Mouse (Mus musculus) spleen, adult 2 months (tissue): ENCODE measurements around the gene Babam2. TPM values are rescaled to one million over a fixed set of nuclear protein-coding genes. Genes with fewer than 3 reads are reported as not detected.

Experiments used
- DNase-seq, 2 experiments: peaks; one replicate each; pipeline versions ENCODE4 v3.0.0 to v3.0.0-alpha.2; 2012 to 2021; ENCODE audit warnings: low spot score in 2 of 2, low read depth in 1 of 2
- H3K27ac ChIP-seq: fragments of 200-500 bp; 2 replicates; pipeline ENCODE4 v1.5.1; 2012; ENCODE audit warnings: low read length, inconsistent platforms; ENCODE audit not compliant: insufficient read depth
- H3K27me3 ChIP-seq: fragments of 200-500 bp; 2 replicates; pipeline ENCODE4 v1.6.1; 2012; ENCODE audit warnings: mild to moderate bottlenecking, moderate library complexity, low read length, inconsistent platforms; ENCODE audit not compliant: control insufficient read depth, insufficient read depth
- H3K36me3 ChIP-seq: fragments of 200-500 bp; 2 replicates; pipeline ENCODE4 v1.6.1; 2012; ENCODE audit warnings: mild to moderate bottlenecking, low read length, inconsistent platforms; ENCODE audit not compliant: control insufficient read depth, insufficient read depth
- H3K4me1 ChIP-seq: fragments of 200-500 bp; 2 replicates; pipeline ENCODE4 v1.6.1; 2011; ENCODE audit warnings: inconsistent platforms; ENCODE audit not compliant: control insufficient read depth, insufficient read depth, insufficient read length
- H3K4me3 ChIP-seq: fragments of 200-500 bp; 2 replicates; pipeline ENCODE4 v1.5.1; 2011; ENCODE audit warnings: mild to moderate bottlenecking, inconsistent platforms; ENCODE audit not compliant: insufficient read depth, insufficient read length; ENCODE audit errors: extremely low read depth
- CTCF ChIP-seq: fragments of 200-500 bp; IDR thresholded peaks from 2 replicates; pipeline ENCODE4 v1.5.1; 2011; ENCODE audit warnings: mild to moderate bottlenecking, inconsistent platforms; ENCODE audit not compliant: insufficient read depth, insufficient read length, insufficient replicate concordance; ENCODE audit errors: extremely low read depth
- POLR2A ChIP-seq: fragments of 200-500 bp; IDR thresholded peaks from 2 replicates; pipeline ENCODE4 v1.6.1; 2011; ENCODE audit warnings: low read depth, low read length, inconsistent platforms
- WGBS: fragments of 180-500 bp; shearing (Covaris S2); methylation state at CpG from one replicate; pipeline ENCODE4 v1.1.7; 2018; 5-methylcytosine and 5-hydroxymethylcytosine counted together
- polyA plus RNA-seq: library from polyadenylated mRNA; depleted of rRNA; stranded (reverse); fragments of >200 nt; gene quantifications from 2 replicates; pipeline ENCODE4 v1.2.3, GENCODE M21; 2012

Babam2 gene
- polyA plus RNA-seq, 1 experiment: 12.2 TPM

GRCm38 (mm10) chr5:31696971-31697643 lies 377 bp upstream of the Babam2 start, which contains the start of gene Rbks:
Gene Rbks (minus strand): TSS chr5:31697627.
- 3% methylated on average over 18 of the region's 18 CpGs for WGBS
- DNase-seq: no peak

GRCm38 (mm10) chr5:31698297-31698726 lies 828 bp downstream of the Babam2 start:
- WGBS: under 1% methylated on average over 16 of the region's 16 CpGs
- TF ChIP-seq POLR2A (peak; percentile 15), CTCF (no peak)
- Histone ChIP-seq H3K36me3 (peaks cover 2% of the 10 kb centered on the region), H3K4me3 (peak overlapping the region; percentile 98), H3K27ac (peak overlapping the region; percentile 99), H3K27me3 (no peaks in the 10 kb centered on the region), H3K4me1 (peaks cover 3% of the 10 kb centered on the region; the same call in 1 of the 2 replicates)
- DNase-seq: peak; percentile 90 to 100

More at GRCm38 (mm10) chr5:31696971-31697643, 377 bp upstream of the Babam2 start, which contains the start of gene Rbks:
- TF ChIP-seq POLR2A (no peak), CTCF (no peak)
- Histone ChIP-seq H3K4me3 (peak within 1 kb of the TSS; percentile 98), H3K27me3 (no peaks in the 10 kb centered on the region), H3K4me1 (peaks cover 3% of the 10 kb centered on the region; the same call in 1 of the 2 replicates), H3K27ac (peak within 1 kb of the TSS; percentile 99), H3K36me3 (no peaks in the 10 kb centered on the region)

- no peak for DNase-seq
- Histone ChIP-seq H3K27me3 (no peaks in the 10 kb centered on the region), H3K4me3 (no peak overlapping the region), H3K36me3 (peaks cover 2% of the 10 kb centered on the region), H3K27ac (no peak overlapping the region), H3K4me1 (peaks cover 3% of the 10 kb centered on the region; the same call in 1 of the 2 replicates)
- TF ChIP-seq POLR2A: no peak
- TF ChIP-seq CTCF: no peak
- WGBS: 66% methylated on average over 4 of the region's 4 CpGs
Measured at GRCm38 (mm10) chr5:31698931-31699330, 1.4 kb downstream of the Babam2 start.

- no peak overlapping the region for H3K27ac ChIP-seq
- no peak for DNase-seq
- no peaks in the 10 kb centered on the region for H3K27me3 ChIP-seq
- H3K4me1 ChIP-seq: peaks cover 3% of the 10 kb centered on the region; the same call in 1 of the 2 replicates
- peaks cover 2% of the 10 kb centered on the region for H3K36me3 ChIP-seq
- H3K4me3 ChIP-seq: no peak overlapping the region
- TF ChIP-seq POLR2A: no peak
- TF ChIP-seq CTCF: no peak
Measured at GRCm38 (mm10) chr5:31699397-31699796, 1.9 kb downstream of the Babam2 start.

DNA sequence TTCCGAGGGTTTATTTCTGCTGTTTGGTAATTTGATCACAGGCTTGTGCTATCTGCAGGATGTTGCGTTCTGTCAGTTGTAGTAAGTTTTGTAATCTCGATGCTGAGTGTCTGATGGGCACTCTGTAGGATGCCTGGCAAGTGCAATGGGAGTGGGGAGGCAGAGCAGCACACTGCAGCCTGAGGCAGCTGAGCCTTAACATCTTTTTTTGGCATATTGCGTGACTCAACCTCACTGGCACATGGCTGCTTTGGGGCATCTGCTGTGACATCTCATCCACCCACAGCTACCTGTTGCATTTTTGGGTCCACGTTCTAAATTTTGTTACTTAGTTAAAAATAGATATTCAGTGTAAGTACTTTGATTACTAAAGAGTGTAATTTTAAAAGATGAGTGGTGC lies 7.5 kb downstream of the Babam2 start:
- Histone ChIP-seq H3K36me3 (peaks cover 2% of the 10 kb centered on the region), H3K4me3 (no peak overlapping the region), H3K27me3 (no peaks in the 10 kb centered on the region), H3K27ac (no peak overlapping the region), H3K4me1 (no peaks in the 10 kb centered on the region)
- DNase-seq: no peak
- no peak for TF ChIP-seq CTCF
- no peak for TF ChIP-seq POLR2A
- 90% methylated on average over 5 of the region's 5 CpGs for WGBS

DNA sequence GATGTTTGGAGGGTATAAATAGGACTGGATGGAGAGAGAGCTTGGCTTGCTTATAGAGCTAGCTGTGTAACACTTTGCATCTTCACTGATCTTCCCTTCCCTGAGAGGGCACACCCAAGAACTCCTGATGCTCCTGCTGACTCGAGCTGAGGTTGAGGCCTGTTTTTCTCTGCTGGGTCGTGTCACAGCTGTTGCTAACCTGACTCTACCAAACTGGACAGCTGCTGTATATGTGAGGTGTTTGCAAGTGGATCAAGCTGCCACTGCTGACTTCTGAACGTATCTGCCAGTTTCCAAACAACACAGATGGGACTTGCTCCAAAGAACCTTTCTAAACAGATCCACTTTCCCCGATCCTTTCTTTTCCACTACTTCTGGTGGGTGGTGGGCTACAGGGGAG lies 9.3 kb downstream of the Babam2 start:
- 94% methylated on average over 4 of the region's 4 CpGs for WGBS
- no peak for TF ChIP-seq POLR2A
- no peak for TF ChIP-seq CTCF
- peaks cover 2% of the 10 kb centered on the region for H3K36me3 ChIP-seq
- H3K4me1 ChIP-seq: no peaks in the 10 kb centered on the region
- DNase-seq: no peak
- no peaks in the 10 kb centered on the region for H3K27me3 ChIP-seq
- no peak overlapping the region for H3K27ac ChIP-seq
- no peak overlapping the region for H3K4me3 ChIP-seq

DNA sequence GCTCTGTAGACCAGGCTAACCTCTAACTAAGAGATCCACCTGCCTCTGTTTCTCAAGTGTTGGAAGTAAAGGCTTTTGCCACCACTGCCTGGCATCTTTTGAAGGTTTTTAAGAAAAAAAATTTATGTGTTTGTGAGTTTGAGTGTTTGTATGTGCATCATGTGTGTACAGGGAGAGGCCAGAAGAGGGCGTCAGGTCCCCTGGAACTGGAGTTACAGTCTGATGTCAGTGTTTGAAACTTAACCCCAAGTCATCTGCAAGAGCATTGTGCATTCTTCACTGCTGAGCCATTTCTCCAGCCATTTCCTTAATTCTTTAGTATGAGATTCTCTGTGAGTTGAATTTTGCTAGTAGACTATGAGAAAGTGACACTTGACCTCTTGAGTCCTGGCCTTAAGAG lies 11.9 kb downstream of the Babam2 start:
- WGBS: 81% methylated on average over 1 of the region's 1 CpGs
- H3K36me3 ChIP-seq: no peaks in the 10 kb centered on the region
- H3K27me3 ChIP-seq: no peaks in the 10 kb centered on the region
- no peak for TF ChIP-seq POLR2A
- peak; percentile 15; the same call in 1 of the 2 replicates for TF ChIP-seq CTCF
- H3K4me3 ChIP-seq: no peak overlapping the region
- H3K4me1 ChIP-seq: peaks cover 5% of the 10 kb centered on the region; the same call in 1 of the 2 replicates
- no peak overlapping the region for H3K27ac ChIP-seq
- DNase-seq: no peak
